Mouse (Mus musculus) heart, embryonic 13.5 days (tissue): Measurements from ENCODE around the gene Ric1. TPM values are rescaled to one million over a fixed set of nuclear protein-coding genes. Genes with fewer than 3 reads are reported as not detected.
"Not testable (repeated sequence)": the region's sequence is repeated elsewhere in the genome, so short reads cannot be mapped to it uniquely, and the experiment has no call there.

Experiments used
- ATAC-seq: fragments of 200-750 bp; cut with Nextera tagmentation; 2 replicates; pipeline ENCODE4 v1.8.0; 2017; ENCODE audit warnings: moderate TSS enrichment; ENCODE audit not compliant: insufficient number of reproducible peaks, low FRiP score, low TSS enrichment; ENCODE audit errors: extremely low read depth
- H3K27ac ChIP-seq: fragments of 300-500 bp; sonication (generic); replicated peaks from 2 replicates; pipeline ENCODE4 v1.5.1; 2015; ENCODE audit warnings: moderate library complexity, mild to moderate bottlenecking, inconsistent platforms
- H3K27me3 ChIP-seq: fragments of 300-500 bp; sonication (generic); replicated peaks from 2 replicates; pipeline ENCODE4 v1.6.1; 2015; ENCODE audit warnings: mild to moderate bottlenecking, inconsistent platforms
- H3K36me3 ChIP-seq: fragments of 300-500 bp; sonication (generic); 2 replicates; pipeline ENCODE4 v1.6.1; 2015; ENCODE audit warnings: mild to moderate bottlenecking, inconsistent platforms
- H3K4me1 ChIP-seq: fragments of 300-500 bp; sonication (generic); 2 replicates; pipeline ENCODE4 v1.6.1; 2015; ENCODE audit warnings: inconsistent platforms
- H3K4me2 ChIP-seq: fragments of 300-500 bp; sonication (generic); 2 replicates; pipeline ENCODE4 v1.6.1; 2015; ENCODE audit warnings: inconsistent platforms, mild to moderate bottlenecking, moderate library complexity
- H3K4me3 ChIP-seq: fragments of 300-500 bp; sonication (generic); 2 replicates; pipeline ENCODE4 v1.5.1; 2015; ENCODE audit warnings: moderate library complexity, mild to moderate bottlenecking, inconsistent platforms
- H3K9ac ChIP-seq: fragments of 300-500 bp; sonication (generic); 2 replicates; pipeline ENCODE4 v1.6.1; 2015; ENCODE audit warnings: inconsistent platforms, mild to moderate bottlenecking, moderate library complexity
- H3K9me3 ChIP-seq: fragments of 300-500 bp; sonication (generic); 2 replicates; pipeline ENCODE4 v1.6.1; 2016; ENCODE audit warnings: inconsistent platforms
- WGBS: fragments of 180-500 bp; shearing (Covaris S2); methylation state at CpG from one replicate; pipeline ENCODE4 v1.1.7; 2015; ENCODE audit warnings: mixed read lengths; 5-methylcytosine and 5-hydroxymethylcytosine counted together
- polyA plus RNA-seq: library from polyadenylated mRNA; unstranded; fragments of >200 nt; fragmentation: Nextera tagmentation; extraction: Ambion mirVana; gene quantifications from 2 replicates; pipeline ENCODE4 v1.2.1, GENCODE M21; 2015

Ric1 gene
- polyA plus RNA-seq, 1 experiment from 2014 or later: 6.5 TPM

DNA sequence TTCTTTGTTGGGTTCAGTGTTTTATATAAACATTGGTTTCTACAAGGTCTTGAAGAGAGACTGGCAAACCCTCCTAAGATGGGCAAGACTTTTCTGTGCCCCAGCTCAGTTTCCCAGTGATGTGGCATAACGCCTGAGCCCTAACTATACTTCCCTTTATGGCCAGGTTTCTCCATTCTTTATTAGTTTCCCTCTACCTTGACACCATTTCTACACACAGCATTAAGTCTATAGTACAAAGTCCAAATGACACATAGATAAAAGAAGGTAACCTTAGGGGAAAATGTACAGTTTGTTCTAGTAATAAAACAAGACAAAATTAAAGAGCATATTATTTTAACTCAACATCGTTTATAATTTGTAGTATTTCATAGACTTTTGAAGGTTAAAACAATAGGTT lies 60.4 kb downstream of the Ric1 start:
- Histone ChIP-seq H3K9me3 (no peaks in the 10 kb centered on the region), H3K36me3 (peaks cover 67% of the 10 kb centered on the region), H3K27me3 (no peaks in the 10 kb centered on the region), H3K9ac (no peak overlapping the region), H3K4me3 (no peak overlapping the region), H3K4me2 (no peak overlapping the region), H3K27ac (no peak overlapping the region), H3K4me1 (no peaks in the 10 kb centered on the region)
- 83% methylated on average over 2 of the region's 2 CpGs for WGBS
- ATAC-seq: no peak

- Histone ChIP-seq H3K4me3 (no peak overlapping the region), H3K36me3 (peaks cover 70% of the 10 kb centered on the region), H3K27me3 (no peaks in the 10 kb centered on the region), H3K9ac (no peak overlapping the region), H3K9me3 (no peaks in the 10 kb centered on the region), H3K27ac (no peak overlapping the region), H3K4me2 (no peak overlapping the region), H3K4me1 (no peaks in the 10 kb centered on the region)
- WGBS: 80% methylated on average over 6 of the region's 6 CpGs
- no peak for ATAC-seq
Measured at GRCm38 (mm10) chr19:29583734-29584133, 61.7 kb downstream of the Ric1 start.

DNA sequence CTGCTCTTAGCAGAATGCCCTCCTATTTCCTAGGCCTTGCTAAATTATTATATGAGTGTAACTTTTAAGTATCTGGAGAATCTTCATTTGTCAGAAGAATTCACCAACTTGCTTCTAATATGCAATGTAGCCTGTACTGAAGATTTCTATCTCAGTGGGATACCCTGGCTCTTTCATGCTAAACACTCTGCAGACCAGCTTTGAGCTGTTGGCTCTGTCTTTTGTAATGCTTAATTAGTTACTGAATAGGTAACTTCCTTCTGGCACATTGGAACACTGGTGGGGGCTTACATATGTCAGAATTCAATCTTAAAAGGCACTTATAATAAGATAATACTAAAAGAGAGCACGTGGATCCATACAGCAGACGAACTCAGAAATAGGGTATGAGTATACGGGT lies 71.7 kb downstream of the Ric1 start:
- not testable (repeated sequence) for H3K4me1 ChIP-seq, H3K27ac ChIP-seq, H3K9me3 ChIP-seq, H3K4me2 ChIP-seq, H3K27me3 ChIP-seq, H3K4me3 ChIP-seq, ATAC-seq, H3K9ac ChIP-seq
- H3K36me3 ChIP-seq: peaks cover 64% of the 10 kb centered on the region
- WGBS: 82% methylated on average over 3 of the region's 3 CpGs

DNA sequence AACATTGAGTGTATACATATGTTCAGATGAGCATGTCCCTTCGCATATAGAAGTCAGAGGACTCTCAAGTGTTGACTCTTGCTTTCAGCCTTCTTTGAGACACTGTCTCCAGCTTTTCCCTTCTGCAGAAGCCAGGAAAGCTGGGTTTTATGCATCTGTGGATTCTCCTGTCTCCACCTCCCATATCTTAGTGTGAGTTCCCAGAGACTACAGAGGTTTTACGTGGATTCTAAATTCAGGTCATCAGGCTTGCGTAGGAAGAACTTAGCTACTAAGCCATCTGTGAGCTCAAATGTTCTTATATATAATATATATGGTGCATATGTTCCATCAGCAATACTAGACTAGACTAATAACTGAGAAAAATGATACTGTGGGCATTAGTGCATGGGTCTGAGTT lies 74.2 kb downstream of the Ric1 start:
- no peaks in the 10 kb centered on the region for H3K27me3 ChIP-seq
- no peak overlapping the region for H3K9ac ChIP-seq
- H3K9me3 ChIP-seq: no peaks in the 10 kb centered on the region
- no peak overlapping the region for H3K4me3 ChIP-seq
- no peaks in the 10 kb centered on the region for H3K4me1 ChIP-seq
- 94% methylated on average over 3 of the region's 3 CpGs for WGBS
- no peak overlapping the region for H3K27ac ChIP-seq
- no peak for ATAC-seq
- peaks cover 72% of the 10 kb centered on the region for H3K36me3 ChIP-seq
- H3K4me2 ChIP-seq: no peak overlapping the region

DNA sequence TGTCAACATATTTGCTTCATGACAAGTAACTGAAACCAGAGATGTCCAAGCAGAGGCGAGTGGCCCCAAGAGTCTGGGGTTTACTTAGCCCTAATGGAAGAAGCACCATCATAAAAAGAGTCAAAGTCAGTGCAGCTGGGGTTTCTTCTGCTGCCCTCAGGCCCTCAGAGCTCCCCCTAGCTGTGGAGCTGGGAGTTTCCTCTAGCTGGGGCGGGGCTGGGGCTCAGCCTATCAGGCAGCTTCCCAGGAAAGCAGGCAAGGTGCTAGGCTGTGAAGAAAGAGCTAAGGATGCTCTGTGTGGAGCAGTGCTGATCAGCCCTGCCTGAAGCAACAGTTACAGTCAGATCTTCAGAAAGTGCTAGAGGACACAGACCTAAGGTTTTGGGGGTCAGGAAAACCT lies 74.9 kb downstream of the Ric1 start:
- H3K36me3 ChIP-seq: peaks cover 70% of the 10 kb centered on the region

GRCm38 (mm10) chr19:29598981-29599380 lies 76.9 kb downstream of the Ric1 start:
- Histone ChIP-seq H3K36me3 (peaks cover 86% of the 10 kb centered on the region), H3K9ac (no peak overlapping the region), H3K4me2 (no peak overlapping the region), H3K4me3 (no peak overlapping the region), H3K27ac (no peak overlapping the region), H3K4me1 (no peaks in the 10 kb centered on the region), H3K27me3 (peaks cover 16% of the 10 kb centered on the region), H3K9me3 (no peaks in the 10 kb centered on the region)
- no peak for ATAC-seq
- WGBS: 81% methylated on average over 5 of the region's 5 CpGs

More for the DNA sequence above, 74.9 kb downstream of the Ric1 start:
- H3K9ac ChIP-seq: no peak overlapping the region
- no peaks in the 10 kb centered on the region for H3K9me3 ChIP-seq
- WGBS: 91% methylated on average over 2 of the region's 2 CpGs
- no peak overlapping the region for H3K27ac ChIP-seq
- ATAC-seq: no peak
- no peak overlapping the region for H3K4me2 ChIP-seq
- H3K27me3 ChIP-seq: no peaks in the 10 kb centered on the region
- no peaks in the 10 kb centered on the region for H3K4me1 ChIP-seq
- H3K4me3 ChIP-seq: no peak overlapping the region

- H3K9me3 ChIP-seq: no peaks in the 10 kb centered on the region
- no peak overlapping the region for H3K4me3 ChIP-seq
- ATAC-seq: no peak
- peaks cover 39% of the 10 kb centered on the region for H3K27me3 ChIP-seq
- 74% methylated on average over 14 of the region's 14 CpGs for WGBS
- H3K4me1 ChIP-seq: no peaks in the 10 kb centered on the region
- no peak overlapping the region for H3K9ac ChIP-seq
- no peak overlapping the region for H3K27ac ChIP-seq
- peaks cover 62% of the 10 kb centered on the region for H3K36me3 ChIP-seq
- H3K4me2 ChIP-seq: no peak overlapping the region
Measured at GRCm38 (mm10) chr19:29603548-29604353, 81.7 kb downstream of the Ric1 start.

GRCm38 (mm10) chr19:29604653-29605052 lies 82.6 kb downstream of the Ric1 start:
- no peak overlapping the region for H3K9ac ChIP-seq
- H3K9me3 ChIP-seq: no peaks in the 10 kb centered on the region
- H3K4me1 ChIP-seq: no peaks in the 10 kb centered on the region
- no peak overlapping the region for H3K27ac ChIP-seq
- H3K27me3 ChIP-seq: peaks cover 45% of the 10 kb centered on the region
- H3K36me3 ChIP-seq: peaks cover 58% of the 10 kb centered on the region
- H3K4me2 ChIP-seq: no peak overlapping the region
- 90% methylated on average over 3 of the region's 3 CpGs for WGBS
- no peak for ATAC-seq
- H3K4me3 ChIP-seq: no peak overlapping the region

DNA sequence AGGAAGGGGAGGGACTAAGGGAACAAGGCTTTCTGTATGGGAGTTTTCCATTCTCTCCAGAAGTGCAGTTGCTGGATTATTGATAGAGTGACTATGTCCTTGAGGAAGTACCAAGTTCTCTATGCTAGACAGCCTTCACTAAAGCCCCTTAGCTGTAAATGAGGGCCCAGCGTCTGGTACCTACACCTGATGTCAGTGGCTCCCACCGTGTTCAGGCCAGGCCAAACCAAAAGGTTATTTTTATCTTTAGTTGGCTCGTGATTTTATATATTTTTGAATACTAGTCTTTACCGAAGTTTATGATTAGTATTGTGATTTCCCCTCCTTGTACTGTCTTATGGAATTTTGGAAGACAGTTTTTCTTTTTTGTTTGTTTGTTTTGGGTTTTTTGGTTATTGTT lies 85.4 kb downstream of the Ric1 start:
- Histone ChIP-seq H3K4me2 (no peak overlapping the region), H3K4me3 (no peak overlapping the region), H3K4me1 (peaks cover 15% of the 10 kb centered on the region), H3K9me3 (no peaks in the 10 kb centered on the region), H3K27me3 (peaks cover 49% of the 10 kb centered on the region), H3K36me3 (peaks cover 49% of the 10 kb centered on the region), H3K9ac (no peak overlapping the region), H3K27ac (no peak overlapping the region)
- WGBS: 82% methylated on average over 4 of the region's 4 CpGs
- ATAC-seq: no peak

DNA sequence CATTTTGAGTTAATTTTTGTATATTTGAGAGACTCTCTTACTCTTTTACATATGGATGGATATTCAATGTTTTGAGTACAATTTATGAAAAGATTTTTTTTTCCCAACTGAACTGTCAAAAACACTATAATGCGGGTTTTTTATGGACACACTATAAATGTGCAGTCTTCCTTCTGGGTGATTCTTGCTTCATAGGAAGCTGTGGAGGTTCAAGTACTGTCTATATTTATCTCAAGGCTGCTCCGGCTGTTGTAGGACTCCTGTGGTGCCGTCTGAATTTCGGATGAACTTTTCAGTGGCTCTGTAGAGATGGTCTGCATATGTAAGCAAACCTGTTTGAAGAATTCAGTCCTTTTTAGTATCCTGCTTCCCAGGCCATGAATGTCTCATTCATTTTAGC lies 86.1 kb downstream of the Ric1 start:
- H3K9me3 ChIP-seq: no peaks in the 10 kb centered on the region
- H3K9ac ChIP-seq: no peak overlapping the region
- peaks cover 49% of the 10 kb centered on the region for H3K36me3 ChIP-seq
- WGBS: 53% methylated on average over 4 of the region's 4 CpGs
- no peak overlapping the region for H3K27ac ChIP-seq
- H3K4me3 ChIP-seq: no peak overlapping the region
- peaks cover 15% of the 10 kb centered on the region for H3K4me1 ChIP-seq
- no peak overlapping the region for H3K4me2 ChIP-seq
- ATAC-seq: no peak
- peaks cover 51% of the 10 kb centered on the region for H3K27me3 ChIP-seq

- H3K4me3 ChIP-seq: no peak overlapping the region
- no peak overlapping the region; the same call in 1 of the 2 replicates for H3K27ac ChIP-seq
- 20% methylated on average over 10 of the region's 10 CpGs for WGBS
- peaks cover 15% of the 10 kb centered on the region for H3K4me1 ChIP-seq
- H3K9ac ChIP-seq: no peak overlapping the region
- ATAC-seq: peak; percentile 68; the same call in 1 of the 2 replicates
- no peaks in the 10 kb centered on the region for H3K9me3 ChIP-seq
- peak overlapping the region; percentile 27 for H3K4me2 ChIP-seq
- H3K27me3 ChIP-seq: peaks cover 70% of the 10 kb centered on the region
- peaks cover 44% of the 10 kb centered on the region for H3K36me3 ChIP-seq
Measured at GRCm38 (mm10) chr19:29610907-29611306, 88.8 kb downstream of the Ric1 start.

DNA sequence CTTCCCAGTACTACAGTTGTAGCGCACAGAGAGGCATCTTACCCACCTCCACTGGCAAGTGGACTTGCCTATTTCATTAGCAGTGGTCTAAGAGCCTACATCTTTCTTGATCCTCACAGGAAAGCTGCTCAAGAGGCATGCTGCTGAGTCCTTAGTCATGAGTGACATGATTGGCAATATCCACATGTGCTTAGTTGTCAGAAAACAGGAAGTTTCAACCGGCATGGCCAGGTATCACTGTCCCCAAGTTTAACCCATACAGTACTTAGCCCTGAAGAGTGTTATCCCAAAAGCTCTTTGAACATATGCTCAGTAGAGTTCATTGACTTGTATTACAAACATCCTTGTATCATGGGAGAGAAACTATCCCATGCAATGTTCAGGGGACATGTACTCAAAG lies 90.0 kb downstream of the Ric1 start:
- WGBS: 65% methylated on average over 2 of the region's 2 CpGs
- Histone ChIP-seq H3K27me3 (peaks cover 69% of the 10 kb centered on the region), H3K4me1 (peaks cover 15% of the 10 kb centered on the region), H3K9ac (no peak overlapping the region), H3K9me3 (no peaks in the 10 kb centered on the region), H3K4me3 (no peak overlapping the region), H3K4me2 (no peak overlapping the region), H3K36me3 (peaks cover 42% of the 10 kb centered on the region), H3K27ac (no peak overlapping the region)
- no peak for ATAC-seq
